Mouse (Mus musculus): ENCODE results near the gene Vwa3a. TPM values are rescaled to one million over a fixed set of nuclear protein-coding genes. Genes with fewer than 3 reads are reported as not detected.

Gene Vwa3a
- polyA plus RNA-seq, 1 experiment from 2014 or later: 1.3 TPM

DNA sequence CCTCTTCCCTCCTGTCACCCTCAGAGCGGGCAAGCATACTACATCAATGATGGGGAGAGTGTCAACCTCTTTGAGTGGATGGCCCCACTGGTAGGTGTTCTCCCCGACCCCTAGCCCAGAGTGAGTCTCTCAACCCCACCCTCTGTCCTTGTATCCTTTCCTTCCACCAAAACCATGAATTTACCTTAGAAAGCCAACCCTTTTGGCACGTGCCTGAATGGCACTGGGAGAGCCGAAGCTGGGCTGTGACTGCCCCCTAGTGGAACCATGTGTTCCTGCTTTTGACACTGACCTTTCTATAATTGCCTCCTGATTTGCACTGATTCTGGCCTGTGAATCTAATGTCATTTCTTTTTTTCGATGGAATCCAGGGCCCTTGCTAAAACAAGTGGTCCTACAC lies 84.1 kb downstream of the Vwa3a start:
- no peak overlapping the region for H3K4me3 ChIP-seq
- ATAC-seq (ENCODE audit: borderline replicate concordance, extremely low read depth, low FRiP score, low TSS enrichment): no peak
- no peaks in the 10 kb centered on the region for H3K9me3 ChIP-seq
- WGBS: 21% methylated on average over 5 of the region's 5 CpGs
- no peak overlapping the region for H3K9ac ChIP-seq
- H3K27me3 ChIP-seq: no peaks in the 10 kb centered on the region
- H3K27ac ChIP-seq: no peak overlapping the region
- H3K4me2 ChIP-seq: no peak overlapping the region
- H3K4me1 ChIP-seq: no peaks in the 10 kb centered on the region
- H3K36me3 ChIP-seq: no peaks in the 10 kb centered on the region

DNA sequence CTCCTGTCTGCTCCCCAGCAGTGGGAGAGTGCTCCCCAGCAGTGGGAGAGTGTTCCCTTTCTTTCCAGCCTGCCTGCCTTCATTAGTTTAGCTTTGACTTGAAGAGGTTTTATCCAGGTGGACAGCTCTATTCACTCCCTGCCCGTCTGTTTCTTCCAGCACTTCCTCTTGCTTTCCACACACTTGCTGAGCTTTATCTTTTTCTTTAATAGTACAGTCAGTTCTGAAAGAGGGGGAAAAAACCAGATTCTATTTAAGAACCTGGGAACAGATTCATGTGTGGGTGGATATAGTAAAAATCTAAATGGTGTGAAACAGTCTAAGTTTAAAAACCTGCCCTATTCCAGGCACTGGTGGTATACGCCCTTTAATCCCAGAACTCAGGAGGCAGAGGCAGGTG lies 86.0 kb downstream of the Vwa3a start:
- Histone ChIP-seq H3K27ac (no peak overlapping the region), H3K4me3 (no peak overlapping the region), H3K36me3 (no peaks in the 10 kb centered on the region), H3K9me3 (no peaks in the 10 kb centered on the region), H3K4me1 (peaks cover 4% of the 10 kb centered on the region; the same call in 1 of the 2 replicates), H3K27me3 (peaks cover 9% of the 10 kb centered on the region; the same call in 1 of the 2 replicates), H3K4me2 (no peak overlapping the region), H3K9ac (no peak overlapping the region)
- ATAC-seq (ENCODE audit: borderline replicate concordance, extremely low read depth, low FRiP score, low TSS enrichment): no peak
- WGBS: 56% methylated on average over 2 of the region's 2 CpGs

DNA sequence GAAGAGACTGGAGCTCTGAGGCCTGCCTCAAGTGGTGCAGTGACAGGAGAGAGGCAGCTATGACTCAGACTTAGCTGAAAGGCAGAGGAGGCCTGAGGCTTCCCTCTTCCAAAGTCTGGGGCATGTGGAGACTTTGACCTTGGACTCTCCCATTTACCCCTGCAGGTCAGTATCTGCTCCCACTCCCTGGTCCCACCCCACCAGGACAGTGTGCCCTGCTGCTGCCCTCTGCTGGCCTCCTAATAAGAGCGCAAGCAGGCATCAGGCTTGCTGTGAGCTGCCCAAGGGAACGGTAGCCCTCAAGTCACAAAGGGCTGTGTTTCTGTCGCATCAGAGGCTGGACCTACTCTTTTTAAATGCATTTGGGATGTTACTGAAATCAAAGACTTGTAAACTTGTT lies 87.3 kb downstream of the Vwa3a start:
- no peak for ATAC-seq (ENCODE audit: borderline replicate concordance, extremely low read depth, low FRiP score, low TSS enrichment)
- 17% methylated on average over 3 of the region's 3 CpGs for WGBS
- H3K27me3 ChIP-seq: peaks cover 9% of the 10 kb centered on the region; the same call in 1 of the 2 replicates
- no peak overlapping the region for H3K4me3 ChIP-seq
- no peaks in the 10 kb centered on the region for H3K9me3 ChIP-seq
- peaks cover 11% of the 10 kb centered on the region; the same call in 1 of the 2 replicates for H3K4me1 ChIP-seq
- no peaks in the 10 kb centered on the region for H3K36me3 ChIP-seq
- no peak overlapping the region for H3K27ac ChIP-seq
- no peak overlapping the region for H3K9ac ChIP-seq
- no peak overlapping the region for H3K4me2 ChIP-seq

GRCm38 (mm10) chr7:120830431-120831381 lies 91.6 kb downstream of the Vwa3a start:
- WGBS: under 1% methylated on average over 46 of the region's 46 CpGs
- Histone ChIP-seq H3K36me3 (no peaks in the 10 kb centered on the region), H3K4me3 (peak overlapping the region; percentile 54), H3K9me3 (no peaks in the 10 kb centered on the region), H3K4me1 (peaks cover 13% of the 10 kb centered on the region; the same call in 1 of the 2 replicates), H3K27me3 (peaks cover 9% of the 10 kb centered on the region; the same call in 1 of the 2 replicates), H3K27ac (peak overlapping the region; percentile 83), H3K9ac (peak overlapping the region; percentile 42), H3K4me2 (peak overlapping the region; percentile 94)
- ATAC-seq (ENCODE audit: borderline replicate concordance, extremely low read depth, low FRiP score, low TSS enrichment): peak; percentile 29; the same call in 1 of the 2 replicates

GRCm38 (mm10) chr7:120834426-120834825 lies 95.3 kb downstream of the Vwa3a start:
- no peak for ATAC-seq (ENCODE audit: borderline replicate concordance, extremely low read depth, low FRiP score, low TSS enrichment)
- peaks cover 5% of the 10 kb centered on the region; the same call in 1 of the 2 replicates for H3K27me3 ChIP-seq
- H3K9me3 ChIP-seq: no peaks in the 10 kb centered on the region
- peak overlapping the region; percentile 62 for H3K4me2 ChIP-seq
- H3K4me3 ChIP-seq: peak overlapping the region; percentile 66
- H3K9ac ChIP-seq: 0 out of 2 replicates have a peak overlapping the region, but pooled peaks have one; percentile 14
- 36% methylated on average over 6 of the region's 6 CpGs for WGBS
- H3K36me3 ChIP-seq: no peaks in the 10 kb centered on the region
- H3K27ac ChIP-seq: peak overlapping the region; percentile 80; the same call in 1 of the 2 replicates
- H3K4me1 ChIP-seq: peaks cover 18% of the 10 kb centered on the region

DNA sequence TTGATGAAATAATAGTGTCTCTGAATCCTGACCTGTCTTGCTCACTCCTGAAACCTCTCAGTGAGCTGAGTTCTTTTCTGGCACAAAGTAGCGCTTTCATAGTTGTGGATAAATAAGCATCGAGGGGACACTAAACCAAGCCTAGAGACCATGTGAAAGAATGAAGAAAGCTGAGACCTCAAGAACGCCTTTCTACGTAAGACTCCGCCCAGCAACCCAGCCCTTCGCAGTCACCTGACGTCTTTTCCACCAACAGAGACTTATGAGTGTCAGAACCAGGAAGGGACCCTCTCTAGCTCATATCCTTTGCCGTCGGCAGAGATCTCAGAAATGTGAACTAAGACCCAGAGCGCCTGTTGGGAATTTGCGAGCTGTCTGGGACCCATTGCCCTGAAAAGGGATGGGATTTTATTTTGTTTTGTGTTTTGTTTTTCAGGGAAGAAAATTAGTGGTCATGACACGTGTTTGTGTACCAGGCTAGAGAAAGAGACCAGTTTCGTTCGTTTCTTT lies 95.8 kb downstream of the Vwa3a start:
- Histone ChIP-seq H3K9ac (peak overlapping the region; percentile 41; the same call in 1 of the 2 replicates), H3K9me3 (no peaks in the 10 kb centered on the region), H3K4me1 (peaks cover 16% of the 10 kb centered on the region), H3K36me3 (no peaks in the 10 kb centered on the region), H3K27ac (peak overlapping the region; percentile 80), H3K4me3 (peak overlapping the region; percentile 66), H3K27me3 (peaks cover under 1% of the 10 kb centered on the region; the same call in 1 of the 2 replicates), H3K4me2 (peak overlapping the region; percentile 62)
- 4% methylated on average over 14 of the region's 14 CpGs for WGBS
- peak; percentile 84 for ATAC-seq (ENCODE audit: borderline replicate concordance, extremely low read depth, low FRiP score, low TSS enrichment)

DNA sequence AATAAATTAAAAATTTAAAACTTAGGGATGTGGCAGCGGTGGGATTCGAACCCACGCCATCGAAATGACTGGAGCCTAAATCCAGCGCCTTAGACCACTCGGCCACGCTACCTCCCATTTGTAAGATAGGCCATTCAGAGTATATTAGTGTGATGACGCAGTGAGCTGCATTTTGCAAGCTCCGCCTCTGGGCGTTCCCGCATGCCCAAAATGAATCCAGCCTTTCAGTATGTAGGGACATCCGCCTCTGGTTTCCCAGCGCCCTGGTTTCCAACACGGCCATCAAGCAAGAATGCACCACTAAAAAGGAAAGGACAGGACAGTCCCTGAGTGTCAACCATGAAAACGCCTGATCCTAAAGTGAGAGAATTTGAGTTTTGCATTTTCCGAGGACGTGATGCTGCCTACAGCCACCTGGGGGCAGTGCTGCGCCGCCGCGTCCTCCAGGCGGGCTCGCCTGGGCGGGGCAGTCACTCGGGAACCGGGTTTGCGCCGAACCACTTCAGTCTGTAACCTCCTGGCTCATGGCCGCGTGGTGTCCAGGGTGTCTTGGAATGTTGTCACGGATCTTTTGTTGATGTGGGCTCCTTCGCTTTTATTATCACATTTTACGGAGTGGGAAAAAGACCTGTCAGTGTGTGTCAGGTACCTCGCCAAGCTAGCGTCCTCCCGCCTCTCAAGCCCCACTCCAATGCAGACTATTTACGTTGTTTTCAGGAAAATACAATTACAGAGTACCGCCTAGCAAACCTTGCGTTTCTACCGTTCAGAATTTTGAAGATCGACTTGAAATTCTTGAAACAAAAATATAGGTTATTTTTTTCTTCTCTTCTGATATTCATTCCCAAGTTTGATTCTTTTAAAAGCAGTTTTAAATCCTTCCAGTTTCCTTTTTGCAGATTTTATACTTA lies 96.6 kb downstream of the Vwa3a start:
- Histone ChIP-seq H3K4me1 (peaks cover 8% of the 10 kb centered on the region), H3K9ac (peak overlapping the region; percentile 58), H3K4me2 (peak overlapping the region; percentile 62), H3K36me3 (no peaks in the 10 kb centered on the region), H3K27ac (peak overlapping the region; percentile 78), H3K4me3 (peak overlapping the region; percentile 66), H3K9me3 (no peaks in the 10 kb centered on the region), H3K27me3 (no peaks in the 10 kb centered on the region)
- under 1% methylated on average over 41 of the region's 41 CpGs for WGBS
- ATAC-seq (ENCODE audit: borderline replicate concordance, extremely low read depth, low FRiP score, low TSS enrichment): peak; percentile 88

GRCm38 (mm10) chr7:120836361-120836760 lies 97.2 kb downstream of the Vwa3a start:
- H3K9me3 ChIP-seq: no peaks in the 10 kb centered on the region
- H3K4me1 ChIP-seq: peaks cover 7% of the 10 kb centered on the region
- no peak for ATAC-seq (ENCODE audit: borderline replicate concordance, extremely low read depth, low FRiP score, low TSS enrichment)
- no peaks in the 10 kb centered on the region for H3K36me3 ChIP-seq
- 7% methylated on average over 12 of the region's 12 CpGs for WGBS
- H3K9ac ChIP-seq: peak overlapping the region; percentile 58; the same call in 1 of the 2 replicates
- peak overlapping the region; percentile 62 for H3K4me2 ChIP-seq
- no peak overlapping the region for H3K27ac ChIP-seq
- H3K4me3 ChIP-seq: peak overlapping the region; percentile 66
- H3K27me3 ChIP-seq: no peaks in the 10 kb centered on the region

GRCm38 (mm10) chr7:120838436-120839160 lies 99.5 kb downstream of the Vwa3a start:
- Histone ChIP-seq H3K4me3 (no peak overlapping the region), H3K27ac (no peak overlapping the region), H3K4me1 (peaks cover 5% of the 10 kb centered on the region), H3K36me3 (no peaks in the 10 kb centered on the region), H3K4me2 (no peak overlapping the region), H3K27me3 (no peaks in the 10 kb centered on the region), H3K9ac (no peak overlapping the region), H3K9me3 (no peaks in the 10 kb centered on the region)
- ATAC-seq (ENCODE audit: borderline replicate concordance, extremely low read depth, low FRiP score, low TSS enrichment): no peak
- WGBS: 45% methylated on average over 5 of the region's 5 CpGs

DNA sequence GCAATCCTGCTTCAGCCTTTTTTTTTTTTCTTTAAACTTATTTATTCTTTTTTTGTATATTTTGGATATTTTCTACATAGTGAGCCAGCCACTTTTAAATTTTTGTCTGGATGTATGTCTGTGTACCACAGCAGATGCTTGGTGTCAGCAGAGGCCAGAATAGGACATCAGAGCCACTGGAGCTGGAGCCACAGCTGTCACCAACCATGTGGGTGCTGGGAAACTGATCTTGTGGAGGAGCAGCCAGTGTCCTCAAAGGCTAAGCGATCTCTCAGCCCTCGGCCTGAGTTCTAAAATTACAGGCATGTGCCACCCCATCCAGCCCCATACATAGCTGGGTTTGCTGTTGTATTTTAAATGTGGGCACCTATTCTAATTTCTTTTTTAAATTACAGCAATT lies 100.7 kb downstream of the Vwa3a start:
- no peaks in the 10 kb centered on the region for H3K27me3 ChIP-seq
- ATAC-seq (ENCODE audit: borderline replicate concordance, extremely low read depth, low FRiP score, low TSS enrichment): no peak
- H3K36me3 ChIP-seq: no peaks in the 10 kb centered on the region
- no peak overlapping the region for H3K27ac ChIP-seq
- 83% methylated on average over 2 of the region's 2 CpGs for WGBS
- peaks cover 17% of the 10 kb centered on the region for H3K4me1 ChIP-seq
- H3K4me3 ChIP-seq: no peak overlapping the region
- H3K4me2 ChIP-seq: no peak overlapping the region
- no peaks in the 10 kb centered on the region for H3K9me3 ChIP-seq
- no peak overlapping the region for H3K9ac ChIP-seq

Measured in lung, embryonic 15.5 days (tissue).